Mouse (Mus musculus): ENCODE results near the gene Dpp8. TPM values are rescaled to one million over a fixed set of nuclear protein-coding genes. Genes with fewer than 3 reads are reported as not detected.
A peak's percentile ranks its signal among the peaks of the same experiment; 100 is the strongest.

The Dpp8 gene
- total RNA-seq, 1 experiment, result 17.9 TPM

DNA sequence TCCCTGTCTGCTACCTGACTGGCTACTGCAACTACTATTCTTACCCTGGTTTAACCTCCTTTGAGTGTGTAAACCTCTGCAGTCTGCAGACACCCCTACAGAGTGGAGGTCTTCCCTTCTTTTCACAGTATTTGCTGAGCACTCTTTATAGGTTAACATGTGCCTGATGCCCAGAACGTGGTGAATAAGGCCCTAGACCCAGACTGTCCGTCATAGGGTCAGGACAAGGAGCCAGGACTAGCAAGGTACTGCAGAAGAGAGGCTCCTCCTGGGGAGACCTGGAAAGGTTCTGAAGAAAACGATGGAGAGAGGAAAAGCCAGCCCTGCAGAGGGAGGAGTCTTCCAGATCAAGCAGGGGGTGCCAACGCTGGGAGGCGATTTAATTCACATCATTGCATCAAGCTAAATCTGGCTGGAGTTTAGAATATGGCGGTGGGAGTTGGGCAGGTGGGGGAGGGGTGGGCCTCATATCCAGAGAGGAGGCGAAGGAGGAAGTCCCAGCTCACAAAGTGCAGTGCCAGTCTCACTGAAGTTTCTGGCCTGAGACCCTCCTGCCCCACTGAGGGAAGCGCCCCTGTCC, 71.0 kb downstream of the Dpp8 start:
- no peak for DNase-seq (ENCODE audit: low read depth, low spot score)
- peaks cover 20 to 25% of the 10 kb centered on the region in 2 experiments for H3K4me1 ChIP-seq (ENCODE audit: control insufficient read depth in 2 of 2, insufficient read depth in 2 of 2, low read length in 2 of 2, poor library complexity in 1 of 2)
- peaks cover 1% of the 10 kb centered on the region; the same call in 1 of the 2 replicates for H3K36me3 ChIP-seq (ENCODE audit: control insufficient read depth, insufficient read depth, low read length, poor library complexity, severe bottlenecking)
- no peaks in the 10 kb centered on the region for H3K9me3 ChIP-seq (ENCODE audit: control insufficient read depth, insufficient read depth, low read depth, low read length)
- H3K9ac ChIP-seq (ENCODE audit: insufficient read depth, low read depth, low read length, poor library complexity, severe bottlenecking), result no peak overlapping the region; the same call in 1 of the 2 replicates
- no peak overlapping the region for H3K27ac ChIP-seq (ENCODE audit: insufficient read depth, low read depth, low read length, poor library complexity, severe bottlenecking)
- H3K4me3 ChIP-seq (ENCODE audit: insufficient read depth in 1 of 2, low read depth in 1 of 2, low read length in 2 of 2, poor library complexity in 1 of 2, severe bottlenecking in 1 of 2), result peak overlapping the region; percentile 60 to 65
- in situ Hi-C loops (cut with MboI; ENCODE audit: low sequenced_read_pairs in 2 of 2, unreplicated experiment in 2 of 2), result no loop called here
- TF ChIP-seq MAFK (IDR thresholded peaks at IDR 0.05; ENCODE audit: insufficient read depth, low read depth, low read length), result no peak
- TF ChIP-seq ZC3H11A (IDR thresholded peaks at IDR 0.05; ENCODE audit: borderline replicate concordance, low read depth, low read length), result no peak
- no peak for TF ChIP-seq HCFC1 (IDR thresholded peaks at IDR 0.05; ENCODE audit: borderline replicate concordance, insufficient read depth, low read length)
- TF ChIP-seq CHD2 (IDR thresholded peaks at IDR 0.05; ENCODE audit: low read depth, low read length), result no peak

- Histone ChIP-seq H3K9me3 (ENCODE audit: control insufficient read depth, insufficient read depth, low read depth, low read length) (no peaks in the 10 kb centered on the region), H3K4me3 (ENCODE audit: insufficient read depth in 1 of 2, low read depth in 1 of 2, low read length in 2 of 2, poor library complexity in 1 of 2, severe bottlenecking in 1 of 2) (no peak overlapping the region), H3K4me1 (ENCODE audit: control insufficient read depth in 2 of 2, insufficient read depth in 2 of 2, low read length in 2 of 2, poor library complexity in 1 of 2) (peaks cover 32 to 33% of the 10 kb centered on the region in 2 experiments), H3K36me3 (ENCODE audit: control insufficient read depth, insufficient read depth, low read length, poor library complexity, severe bottlenecking) (peaks cover 1% of the 10 kb centered on the region; the same call in 1 of the 2 replicates), H3K9ac (ENCODE audit: insufficient read depth, low read depth, low read length, poor library complexity, severe bottlenecking) (no peak overlapping the region), H3K27ac (ENCODE audit: insufficient read depth, low read depth, low read length, poor library complexity, severe bottlenecking) (no peak overlapping the region)
- DNase-seq (ENCODE audit: low read depth, low spot score), result no peak
- in situ Hi-C loops (cut with MboI; ENCODE audit: low sequenced_read_pairs in 2 of 2, unreplicated experiment in 2 of 2), result no loop called here
- no peak for TF ChIP-seq ZNF384 (IDR thresholded peaks at IDR 0.05; ENCODE audit: low read depth, low read length)
- no peak for TF ChIP-seq HCFC1 (IDR thresholded peaks at IDR 0.05; ENCODE audit: borderline replicate concordance, insufficient read depth, low read length)
- no peak for TF ChIP-seq MAFK (IDR thresholded peaks at IDR 0.05; ENCODE audit: insufficient read depth, low read depth, low read length)
- no peak for TF ChIP-seq ZC3H11A (IDR thresholded peaks at IDR 0.05; ENCODE audit: borderline replicate concordance, low read depth, low read length)
- TF ChIP-seq CHD2 (IDR thresholded peaks at IDR 0.05; ENCODE audit: low read depth, low read length), result no peak
Observed at GRCm38 (mm10) chr9:65106821-65107220, 74.6 kb downstream of the Dpp8 start.

DNA sequence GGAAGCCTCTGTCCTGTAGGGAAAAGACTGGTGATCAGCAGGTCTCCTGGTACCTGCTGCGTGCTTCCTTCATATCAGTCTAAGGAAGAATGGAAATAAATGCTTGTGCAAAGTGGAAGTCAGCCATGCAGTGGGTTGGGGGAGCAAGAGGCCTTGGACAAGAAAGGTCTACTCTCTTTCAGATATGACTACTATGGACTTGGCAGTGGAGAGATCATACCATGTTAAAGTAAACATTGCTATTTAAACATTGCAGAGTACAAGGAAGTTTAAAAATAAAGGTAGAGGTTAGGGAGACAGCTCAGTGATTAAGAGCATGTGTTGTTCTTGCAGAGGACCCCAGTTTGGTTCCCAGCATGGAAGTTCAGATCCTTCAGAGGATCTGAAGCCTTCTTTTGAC, 75.7 kb downstream of the Dpp8 start:
- DNase-seq (ENCODE audit: low read depth, low spot score), result no peak
- Histone ChIP-seq H3K27ac (ENCODE audit: insufficient read depth, low read depth, low read length, poor library complexity, severe bottlenecking) (no peak overlapping the region), H3K9ac (ENCODE audit: insufficient read depth, low read depth, low read length, poor library complexity, severe bottlenecking) (no peak overlapping the region), H3K36me3 (ENCODE audit: control insufficient read depth, insufficient read depth, low read length, poor library complexity, severe bottlenecking) (peaks cover 1% of the 10 kb centered on the region; the same call in 1 of the 2 replicates), H3K4me3 (ENCODE audit: insufficient read depth in 1 of 2, low read depth in 1 of 2, low read length in 2 of 2, poor library complexity in 1 of 2, severe bottlenecking in 1 of 2) (no peak overlapping the region), H3K4me1 (ENCODE audit: control insufficient read depth in 2 of 2, insufficient read depth in 2 of 2, low read length in 2 of 2, poor library complexity in 1 of 2) (peaks cover 31 to 32% of the 10 kb centered on the region in 2 experiments), H3K9me3 (ENCODE audit: control insufficient read depth, insufficient read depth, low read depth, low read length) (no peaks in the 10 kb centered on the region)
- in situ Hi-C loops (cut with MboI; ENCODE audit: low sequenced_read_pairs in 2 of 2, unreplicated experiment in 2 of 2), result no loop called here
- TF ChIP-seq CHD2 (IDR thresholded peaks at IDR 0.05; ENCODE audit: low read depth, low read length) (no peak), HCFC1 (IDR thresholded peaks at IDR 0.05; ENCODE audit: borderline replicate concordance, insufficient read depth, low read length) (no peak), MAFK (IDR thresholded peaks at IDR 0.05; ENCODE audit: insufficient read depth, low read depth, low read length) (no peak), ZC3H11A (IDR thresholded peaks at IDR 0.05; ENCODE audit: borderline replicate concordance, low read depth, low read length) (no peak), ZNF384 (IDR thresholded peaks at IDR 0.05; ENCODE audit: low read depth, low read length) (no peak)

- Histone ChIP-seq H3K36me3 (ENCODE audit: control insufficient read depth, insufficient read depth, low read length, poor library complexity, severe bottlenecking) (peaks cover 1% of the 10 kb centered on the region; the same call in 1 of the 2 replicates), H3K4me3 (ENCODE audit: insufficient read depth in 1 of 2, low read depth in 1 of 2, low read length in 2 of 2, poor library complexity in 1 of 2, severe bottlenecking in 1 of 2) (peak overlapping the region; percentile 10 to 57; a peak in 3 of 4 replicates), H3K9ac (ENCODE audit: insufficient read depth, low read depth, low read length, poor library complexity, severe bottlenecking) (peak overlapping the region; percentile 38; the same call in 1 of the 2 replicates), H3K4me1 (ENCODE audit: control insufficient read depth in 2 of 2, insufficient read depth in 2 of 2, low read length in 2 of 2, poor library complexity in 1 of 2) (peaks cover 27 to 29% of the 10 kb centered on the region in 2 experiments), H3K9me3 (ENCODE audit: control insufficient read depth, insufficient read depth, low read depth, low read length) (no peaks in the 10 kb centered on the region), H3K27ac (ENCODE audit: insufficient read depth, low read depth, low read length, poor library complexity, severe bottlenecking) (peak overlapping the region; percentile 90)
- in situ Hi-C loops (cut with MboI; ENCODE audit: low sequenced_read_pairs in 2 of 2, unreplicated experiment in 2 of 2), result no loop called here
- DNase-seq (ENCODE audit: low read depth, low spot score), result no peak
- TF ChIP-seq ZNF384 (IDR thresholded peaks at IDR 0.05; ENCODE audit: low read depth, low read length), result no peak
- no peak for TF ChIP-seq ZC3H11A (IDR thresholded peaks at IDR 0.05; ENCODE audit: borderline replicate concordance, low read depth, low read length)
- no peak for TF ChIP-seq CHD2 (IDR thresholded peaks at IDR 0.05; ENCODE audit: low read depth, low read length)
- no peak for TF ChIP-seq MAFK (IDR thresholded peaks at IDR 0.05; ENCODE audit: insufficient read depth, low read depth, low read length)
- TF ChIP-seq HCFC1 (IDR thresholded peaks at IDR 0.05; ENCODE audit: borderline replicate concordance, insufficient read depth, low read length), result no peak
Observed at GRCm38 (mm10) chr9:65109132-65110072, 77.2 kb downstream of the Dpp8 start.
